Mouse (Mus musculus): Measurements from ENCODE around the gene Stk11ip. TPM values are rescaled to one million over a fixed set of nuclear protein-coding genes. Genes with fewer than 3 reads are reported as not detected.

The Stk11ip gene
- polyA plus RNA-seq, 1 experiment from 2014 or later = 20.1 TPM

- peak; percentile 71 for ATAC-seq (ENCODE audit: low read depth)
- peak overlapping the region; percentile 84 for H3K4me2 ChIP-seq
- no peaks in the 10 kb centered on the region for H3K9me3 ChIP-seq
- WGBS = under 1% methylated on average over 82 of the region's 84 CpGs
- peak overlapping the region; percentile 72 for H3K4me3 ChIP-seq
- peaks cover 26% of the 10 kb centered on the region for H3K4me1 ChIP-seq (replicated peaks)
- H3K27ac ChIP-seq (replicated peaks) = peak overlapping the region; percentile 91
- H3K36me3 ChIP-seq = peaks cover 26% of the 10 kb centered on the region
- peak overlapping the region; percentile 98 for H3K9ac ChIP-seq
- H3K27me3 ChIP-seq = peaks cover 23% of the 10 kb centered on the region
Observed at GRCm38 (mm10) chr1:75505159-75505955, 16.0 kb upstream of the Stk11ip start.

- WGBS = 1% methylated on average over 65 of the region's 65 CpGs
- peak; percentile 82 for ATAC-seq (ENCODE audit: low read depth)
- Histone ChIP-seq H3K36me3 (peaks cover 18% of the 10 kb centered on the region), H3K9me3 (no peaks in the 10 kb centered on the region), H3K27me3 (peaks cover 23% of the 10 kb centered on the region), H3K4me3 (peak within 1 kb of the TSS; percentile 72), H3K9ac (peak within 1 kb of the TSS; percentile 98), H3K4me2 (peak within 1 kb of the TSS; percentile 84), H3K4me1 (replicated peaks) (peaks cover 26% of the 10 kb centered on the region), H3K27ac (replicated peaks) (peak within 1 kb of the TSS; percentile 91)
Observed at GRCm38 (mm10) chr1:75505956-75506831, 15.1 kb upstream of the Stk11ip start, which contains the start of gene Obsl1. Gene Obsl1 (minus strand): TSS chr1:75506452.

GRCm38 (mm10) chr1:75507006-75507405 is 14.3 kb upstream of the Stk11ip start, which contains the start of gene Inha:
Gene Inha (plus strand): TSS chr1:75507077.
- Histone ChIP-seq H3K9me3 (no peaks in the 10 kb centered on the region), H3K9ac (peak within 1 kb of the TSS; percentile 98), H3K4me2 (peak within 1 kb of the TSS; percentile 84), H3K27me3 (peaks cover 23% of the 10 kb centered on the region), H3K4me1 (replicated peaks) (peaks cover 30% of the 10 kb centered on the region), H3K27ac (replicated peaks) (peak within 1 kb of the TSS; percentile 91), H3K4me3 (peak within 1 kb of the TSS; percentile 72), H3K36me3 (peaks cover 10% of the 10 kb centered on the region)
- WGBS = 80% methylated on average over 10 of the region's 10 CpGs
- no peak for ATAC-seq (ENCODE audit: low read depth)

- WGBS = 54% methylated on average over 20 of the region's 20 CpGs
- peaks cover 26% of the 10 kb centered on the region for H3K4me1 ChIP-seq (replicated peaks)
- no peaks in the 10 kb centered on the region for H3K36me3 ChIP-seq
- H3K9ac ChIP-seq = no peak overlapping the region
- no peak overlapping the region for H3K4me2 ChIP-seq
- no peaks in the 10 kb centered on the region for H3K9me3 ChIP-seq
- H3K4me3 ChIP-seq = no peak overlapping the region
- H3K27ac ChIP-seq (replicated peaks) = no peak overlapping the region
- peaks cover 10% of the 10 kb centered on the region for H3K27me3 ChIP-seq
- no peak for ATAC-seq (ENCODE audit: low read depth)
Observed at GRCm38 (mm10) chr1:75509586-75509985, 11.7 kb upstream of the Stk11ip start.

GRCm38 (mm10) chr1:75510154-75510553 is 11.2 kb upstream of the Stk11ip start:
- H3K9me3 ChIP-seq = no peaks in the 10 kb centered on the region
- no peak overlapping the region for H3K27ac ChIP-seq (replicated peaks)
- H3K36me3 ChIP-seq = no peaks in the 10 kb centered on the region
- H3K4me1 ChIP-seq (replicated peaks) = peaks cover 20% of the 10 kb centered on the region
- H3K9ac ChIP-seq = no peak overlapping the region
- 76% methylated on average over 5 of the region's 5 CpGs for WGBS
- H3K27me3 ChIP-seq = peaks cover 10% of the 10 kb centered on the region
- H3K4me2 ChIP-seq = no peak overlapping the region
- no peak for ATAC-seq (ENCODE audit: low read depth)
- no peak overlapping the region for H3K4me3 ChIP-seq

GRCm38 (mm10) chr1:75511437-75512210 is 9.7 kb upstream of the Stk11ip start:
- no peak for ATAC-seq (ENCODE audit: low read depth)
- 70% methylated on average over 4 of the region's 4 CpGs for WGBS
- H3K4me2 ChIP-seq = no peak overlapping the region
- H3K27me3 ChIP-seq = peaks cover 10% of the 10 kb centered on the region
- H3K4me3 ChIP-seq = no peak overlapping the region
- H3K36me3 ChIP-seq = no peaks in the 10 kb centered on the region
- H3K4me1 ChIP-seq (replicated peaks) = peaks cover 16% of the 10 kb centered on the region
- no peaks in the 10 kb centered on the region for H3K9me3 ChIP-seq
- no peak overlapping the region for H3K9ac ChIP-seq
- no peak overlapping the region for H3K27ac ChIP-seq (replicated peaks)

- H3K27ac ChIP-seq (replicated peaks) = no peak overlapping the region
- peaks cover 8% of the 10 kb centered on the region for H3K27me3 ChIP-seq
- no peaks in the 10 kb centered on the region for H3K9me3 ChIP-seq
- no peak overlapping the region for H3K4me2 ChIP-seq
- no peak overlapping the region for H3K4me3 ChIP-seq
- 93% methylated on average over 3 of the region's 3 CpGs for WGBS
- ATAC-seq (ENCODE audit: low read depth) = no peak
- H3K9ac ChIP-seq = no peak overlapping the region
- no peaks in the 10 kb centered on the region for H3K36me3 ChIP-seq
- 0 out of 2 replicates have a peak, but pooled peaks cover 6% of the 10 kb centered on the region for H3K4me1 ChIP-seq (replicated peaks)
Observed at GRCm38 (mm10) chr1:75512550-75512949, 8.8 kb upstream of the Stk11ip start.

- no peaks in the 10 kb centered on the region for H3K9me3 ChIP-seq
- H3K4me1 ChIP-seq (replicated peaks) = peaks cover 4% of the 10 kb centered on the region; the same call in 1 of the 2 replicates
- no peak overlapping the region for H3K27ac ChIP-seq (replicated peaks)
- no peak overlapping the region for H3K4me3 ChIP-seq
- no peak overlapping the region for H3K9ac ChIP-seq
- no peak for ATAC-seq (ENCODE audit: low read depth)
- H3K36me3 ChIP-seq = no peaks in the 10 kb centered on the region
- H3K4me2 ChIP-seq = no peak overlapping the region
- 81% methylated on average over 15 of the region's 15 CpGs for WGBS
- H3K27me3 ChIP-seq = no peaks in the 10 kb centered on the region
Observed at GRCm38 (mm10) chr1:75516703-75517380, 4.5 kb upstream of the Stk11ip start.

GRCm38 (mm10) chr1:75517984-75518383 is 3.3 kb upstream of the Stk11ip start:
- no peaks in the 10 kb centered on the region for H3K27me3 ChIP-seq
- no peak overlapping the region for H3K4me3 ChIP-seq
- H3K9me3 ChIP-seq = no peaks in the 10 kb centered on the region
- no peak overlapping the region for H3K27ac ChIP-seq (replicated peaks)
- no peak overlapping the region for H3K4me2 ChIP-seq
- H3K4me1 ChIP-seq (replicated peaks) = peaks cover 12% of the 10 kb centered on the region
- ATAC-seq (ENCODE audit: low read depth) = no peak
- no peaks in the 10 kb centered on the region for H3K36me3 ChIP-seq
- WGBS = 54% methylated on average over 4 of the region's 4 CpGs
- H3K9ac ChIP-seq = no peak overlapping the region

- no peak overlapping the region for H3K4me2 ChIP-seq
- no peak for ATAC-seq (ENCODE audit: low read depth)
- H3K9me3 ChIP-seq = no peaks in the 10 kb centered on the region
- no peaks in the 10 kb centered on the region for H3K36me3 ChIP-seq
- no peak overlapping the region for H3K9ac ChIP-seq
- no peak overlapping the region for H3K27ac ChIP-seq (replicated peaks)
- H3K27me3 ChIP-seq = no peaks in the 10 kb centered on the region
- 94% methylated on average over 4 of the region's 4 CpGs for WGBS
- no peak overlapping the region for H3K4me3 ChIP-seq
- peaks cover 12% of the 10 kb centered on the region for H3K4me1 ChIP-seq (replicated peaks)
Observed at GRCm38 (mm10) chr1:75518427-75518826, 2.9 kb upstream of the Stk11ip start.

GRCm38 (mm10) chr1:75519576-75519975 is 1.8 kb upstream of the Stk11ip start:
- Histone ChIP-seq H3K9ac (no peak overlapping the region), H3K9me3 (no peaks in the 10 kb centered on the region), H3K27ac (replicated peaks) (no peak overlapping the region), H3K4me1 (replicated peaks) (peaks cover 12% of the 10 kb centered on the region), H3K4me2 (no peak overlapping the region), H3K27me3 (no peaks in the 10 kb centered on the region), H3K4me3 (no peak overlapping the region), H3K36me3 (no peaks in the 10 kb centered on the region)
- 75% methylated on average over 5 of the region's 5 CpGs for WGBS
- no peak for ATAC-seq (ENCODE audit: low read depth)
